Mouse (Mus musculus) midbrain, embryonic 10.5 days (tissue): ENCODE measurements around the gene Gtf2h4. TPM values are rescaled to one million over a fixed set of nuclear protein-coding genes. Genes with fewer than 3 reads are reported as not detected.

Experiments
- DNase-seq: peaks from one replicate; pipeline ENCODE4 v3.0.0-alpha.2; 2017; ENCODE audit warnings: low spot score
- H3K27ac ChIP-seq: fragments of 300-500 bp; sonication (generic); replicated peaks from 2 replicates; pipeline ENCODE4 v1.5.1; 2016; ENCODE audit warnings: mild to moderate bottlenecking
- H3K27me3 ChIP-seq: fragments of 300-500 bp; sonication (generic); 2 replicates; pipeline ENCODE4 v1.6.1; 2016; ENCODE audit warnings: low read depth, mild to moderate bottlenecking; ENCODE audit not compliant: poor library complexity, severe bottlenecking
- H3K36me3 ChIP-seq: fragments of 300-500 bp; sonication (generic); 2 replicates; pipeline ENCODE4 v1.6.1; 2016; ENCODE audit warnings: mild to moderate bottlenecking, moderate library complexity
- H3K4me1 ChIP-seq: fragments of 300-500 bp; sonication (generic); 2 replicates; pipeline ENCODE4 v1.6.1; 2016
- H3K4me3 ChIP-seq: fragments of 300-500 bp; sonication (generic); 2 replicates; pipeline ENCODE4 v1.5.1; 2016; ENCODE audit warnings: mild to moderate bottlenecking, moderate library complexity
- H3K9me3 ChIP-seq: fragments of 300-500 bp; sonication (generic); replicated peaks from 2 replicates; pipeline ENCODE4 v1.6.1; 2016; ENCODE audit warnings: mild to moderate bottlenecking
- WGBS: fragments of 180-500 bp; shearing (Covaris S2); methylation state at CpG from one replicate; pipeline ENCODE4 v1.1.7; 2016; 5-methylcytosine and 5-hydroxymethylcytosine counted together
- polyA plus RNA-seq: library from polyadenylated mRNA; unstranded; fragments of >200 nt; fragmentation: Nextera tagmentation; extraction: Ambion mirVana; gene quantifications from 2 replicates; pipeline ENCODE4 v1.2.1, GENCODE M21; 2016

Gtf2h4 gene
- polyA plus RNA-seq, 1 experiment from 2014 or later, result 50.1 TPM

GRCm38 (mm10) chr17:35666851-35667256 is 6.7 kb downstream of the Gtf2h4 start:
- peaks cover 58% of the 10 kb centered on the region for H3K36me3 ChIP-seq
- no peak for DNase-seq

GRCm38 (mm10) chr17:35665957-35666515 is 7.5 kb downstream of the Gtf2h4 start:
- 84% methylated on average over 17 of the region's 17 CpGs for WGBS
- H3K4me1 ChIP-seq, result peaks cover 25% of the 10 kb centered on the region
- H3K9me3 ChIP-seq, result no peaks in the 10 kb centered on the region
- peaks cover 64% of the 10 kb centered on the region for H3K36me3 ChIP-seq
- H3K27ac ChIP-seq, result no peak overlapping the region
- peak overlapping the region; percentile 26 for H3K4me3 ChIP-seq
- DNase-seq, result no peak
- no peaks in the 10 kb centered on the region for H3K27me3 ChIP-seq

More at GRCm38 (mm10) chr17:35666851-35667256, 6.7 kb downstream of the Gtf2h4 start:
- no peaks in the 10 kb centered on the region for H3K27me3 ChIP-seq
- peak overlapping the region; percentile 90 for H3K27ac ChIP-seq
- H3K4me1 ChIP-seq, result peaks cover 25% of the 10 kb centered on the region
- no peaks in the 10 kb centered on the region for H3K9me3 ChIP-seq
- WGBS, result 4% methylated on average over 13 of the region's 13 CpGs
- peak overlapping the region; percentile 75 for H3K4me3 ChIP-seq

GRCm38 (mm10) chr17:35653086-35653485 is 20.5 kb downstream of the Gtf2h4 start:
- DNase-seq, result no peak
- Histone ChIP-seq H3K27me3 (no peaks in the 10 kb centered on the region), H3K4me1 (peaks cover 13% of the 10 kb centered on the region), H3K27ac (no peak overlapping the region), H3K9me3 (no peaks in the 10 kb centered on the region), H3K36me3 (peaks cover 39% of the 10 kb centered on the region), H3K4me3 (no peak overlapping the region)
- WGBS, result 88% methylated on average over 2 of the region's 2 CpGs

- Histone ChIP-seq H3K4me1 (no peaks in the 10 kb centered on the region; the same call in 1 of the 2 replicates), H3K36me3 (peaks cover 3% of the 10 kb centered on the region; the same call in 1 of the 2 replicates), H3K27ac (no peak overlapping the region), H3K4me3 (no peak overlapping the region), H3K27me3 (no peaks in the 10 kb centered on the region), H3K9me3 (no peaks in the 10 kb centered on the region)
- no peak for DNase-seq
- 80% methylated on average over 2 of the region's 2 CpGs for WGBS
Observed at GRCm38 (mm10) chr17:35649429-35649828, 24.1 kb downstream of the Gtf2h4 start.

GRCm38 (mm10) chr17:35643609-35644236 is 29.8 kb downstream of the Gtf2h4 start, which contains the start of gene Mucl3:
Gene Mucl3, minus strand, starts transcription at chr17:35643695.
- 77% methylated on average over 13 of the region's 13 CpGs for WGBS
- H3K9me3 ChIP-seq, result no peaks in the 10 kb centered on the region

GRCm38 (mm10) chr17:35639352-35639751 is 34.2 kb downstream of the Gtf2h4 start:
- DNase-seq, result no peak
- peaks cover 7% of the 10 kb centered on the region; the same call in 1 of the 2 replicates for H3K4me1 ChIP-seq
- H3K9me3 ChIP-seq, result no peaks in the 10 kb centered on the region
- H3K4me3 ChIP-seq, result no peak overlapping the region
- no peak overlapping the region for H3K27ac ChIP-seq
- 88% methylated on average over 6 of the region's 6 CpGs for WGBS
- H3K36me3 ChIP-seq, result no peaks in the 10 kb centered on the region
- peaks cover 10% of the 10 kb centered on the region for H3K27me3 ChIP-seq

More at GRCm38 (mm10) chr17:35643609-35644236, 29.8 kb downstream of the Gtf2h4 start, which contains the start of gene Mucl3:
- Histone ChIP-seq H3K4me1 (no peaks in the 10 kb centered on the region), H3K27me3 (no peaks in the 10 kb centered on the region), H3K36me3 (no peaks in the 10 kb centered on the region), H3K4me3 (no peak within 1 kb of the TSS), H3K27ac (no peak within 1 kb of the TSS)
- DNase-seq, result no peak

- Histone ChIP-seq H3K36me3 (no peaks in the 10 kb centered on the region), H3K4me1 (peaks cover 13% of the 10 kb centered on the region), H3K27ac (no peak overlapping the region), H3K9me3 (no peaks in the 10 kb centered on the region), H3K4me3 (peak overlapping the region; percentile 25), H3K27me3 (peaks cover 10% of the 10 kb centered on the region)
- peak; percentile 47 for DNase-seq
- WGBS, result 33% methylated on average over 14 of the region's 14 CpGs
Observed at GRCm38 (mm10) chr17:35638475-35639190, 34.9 kb downstream of the Gtf2h4 start.

GRCm38 (mm10) chr17:35636363-35636762 is 37.2 kb downstream of the Gtf2h4 start:
- H3K4me3 ChIP-seq, result no peak overlapping the region

GRCm38 (mm10) chr17:35635699-35636111 is 37.8 kb downstream of the Gtf2h4 start:
- Histone ChIP-seq H3K27ac (no peak overlapping the region), H3K27me3 (peaks cover 10% of the 10 kb centered on the region), H3K4me3 (peak overlapping the region; percentile 49), H3K4me1 (peaks cover 15% of the 10 kb centered on the region), H3K36me3 (no peaks in the 10 kb centered on the region), H3K9me3 (no peaks in the 10 kb centered on the region)
- peak; percentile 78 for DNase-seq
- 3% methylated on average over 15 of the region's 15 CpGs for WGBS

More at GRCm38 (mm10) chr17:35636363-35636762, 37.2 kb downstream of the Gtf2h4 start:
- H3K9me3 ChIP-seq, result no peaks in the 10 kb centered on the region
- 39% methylated on average over 5 of the region's 5 CpGs for WGBS
- no peaks in the 10 kb centered on the region for H3K36me3 ChIP-seq
- no peak overlapping the region for H3K27ac ChIP-seq
- no peak for DNase-seq
- peaks cover 10% of the 10 kb centered on the region for H3K27me3 ChIP-seq
- peaks cover 15% of the 10 kb centered on the region for H3K4me1 ChIP-seq

- 72% methylated on average over 3 of the region's 3 CpGs for WGBS
- H3K4me1 ChIP-seq, result peaks cover 15% of the 10 kb centered on the region
- H3K36me3 ChIP-seq, result no peaks in the 10 kb centered on the region
- H3K4me3 ChIP-seq, result no peak overlapping the region
- no peaks in the 10 kb centered on the region for H3K9me3 ChIP-seq
- peaks cover 10% of the 10 kb centered on the region for H3K27me3 ChIP-seq
- no peak overlapping the region for H3K27ac ChIP-seq
- DNase-seq, result no peak
Observed at GRCm38 (mm10) chr17:35635202-35635601, 38.3 kb downstream of the Gtf2h4 start.

- 20% methylated on average over 1 of the region's 1 CpGs for WGBS
- no peaks in the 10 kb centered on the region for H3K36me3 ChIP-seq
- H3K4me3 ChIP-seq, result no peak overlapping the region
- H3K4me1 ChIP-seq, result peaks cover 15% of the 10 kb centered on the region
- H3K9me3 ChIP-seq, result no peaks in the 10 kb centered on the region
- peak; percentile 32 for DNase-seq
- H3K27me3 ChIP-seq, result peaks cover 10% of the 10 kb centered on the region
- no peak overlapping the region for H3K27ac ChIP-seq
Observed at GRCm38 (mm10) chr17:35633992-35634391, 39.5 kb downstream of the Gtf2h4 start.

- no peak for DNase-seq
- H3K27ac ChIP-seq, result no peak within 1 kb of the TSS
- WGBS, result 93% methylated on average over 7 of the region's 7 CpGs
- no peak within 1 kb of the TSS for H3K4me3 ChIP-seq
- H3K27me3 ChIP-seq, result no peaks in the 10 kb centered on the region
- no peaks in the 10 kb centered on the region for H3K36me3 ChIP-seq
- H3K9me3 ChIP-seq, result no peaks in the 10 kb centered on the region
- H3K4me1 ChIP-seq, result no peaks in the 10 kb centered on the region
Observed at GRCm38 (mm10) chr17:35626537-35626936, 47.0 kb downstream of the Gtf2h4 start, which contains the start of gene Gm9573. Gene Gm9573, minus strand, starts transcription at chr17:35626637.
